Mouse (Mus musculus) urinary bladder, postnatal 36 days (tissue): ENCODE measurements at regions not wholly inside any gene's neighbourhood (a gene's known extent, or its start where the extent isn't known, plus 50 kb on each side); places are given as distances from the start of the nearest gene placed in this dataset.

Experiments
- DNase-seq, 2 experiments: peaks; one replicate each; pipeline ENCODE4 v3.0.0; 2022; ENCODE audit warnings: low spot score in 2 of 2, mixed read lengths in 1 of 2

GRCm38 (mm10) chr15:103102068-103102840 is 64.6 kb downstream of the Smug1 start:
- peak in 1 of 2 experiments; percentile 43 for DNase-seq

- no peak for DNase-seq
Measured at GRCm38 (mm10) chr15:103100121-103100520, 66.8 kb downstream of the Smug1 start.

GRCm38 (mm10) chr15:103094457-103094856 is 72.4 kb downstream of the Smug1 start:
- DNase-seq, result no peak

GRCm38 (mm10) chr15:103093655-103094054 is 73.2 kb downstream of the Smug1 start:
- DNase-seq, result peak in 1 of 2 experiments; percentile 46

GRCm38 (mm10) chr15:103092496-103092895 is 73.8 kb downstream of the Hoxc4 start:
- no peak for DNase-seq

- DNase-seq, result peak in 1 of 2 experiments; percentile 22
Measured at GRCm38 (mm10) chr15:103090280-103091164, 71.8 kb downstream of the Hoxc4 start.

GRCm38 (mm10) chr15:103089852-103090251 is 71.1 kb downstream of the Hoxc4 start:
- no peak for DNase-seq

- DNase-seq, result no peak
Measured at GRCm38 (mm10) chr15:103089440-103089839, 70.7 kb downstream of the Hoxc4 start.

- DNase-seq, result peak in 1 of 2 experiments; percentile 74
Measured at GRCm38 (mm10) chr15:103087204-103087603, 68.5 kb downstream of the Hoxc4 start.

- no peak for DNase-seq
Measured at GRCm38 (mm10) chr15:103086672-103087069, 67.9 kb downstream of the Hoxc4 start.
